Mouse (Mus musculus) left cerebral cortex, adult 18-20 months (tissue): Measurements from ENCODE around the gene Mcur1. TPM values are rescaled to one million over a fixed set of nuclear protein-coding genes. Genes with fewer than 3 reads are reported as not detected.

Experiments used
- DNase-seq, 2 experiments: peaks; one replicate each; pipeline ENCODE4 v3.0.0; 2021 to 2022; ENCODE audit warnings: low spot score in 2 of 2, mixed read lengths in 1 of 2
- total RNA-seq, 2 experiments: library from RNA; stranded (reverse); gene quantifications; 2 replicates each; pipeline ENCODE4 v1.2.3; 2021

Mcur1 gene
- total RNA-seq, 2 experiments from 2014 or later: 17.1 to 17.9 TPM

GRCm38 (mm10) chr13:43530129-43530831 lies 29.7 kb downstream of the Mcur1 start:
- DNase-seq: peak; percentile 61 to 84

GRCm38 (mm10) chr13:43526289-43526688 lies 33.7 kb downstream of the Mcur1 start:
- no peak for DNase-seq

DNA sequence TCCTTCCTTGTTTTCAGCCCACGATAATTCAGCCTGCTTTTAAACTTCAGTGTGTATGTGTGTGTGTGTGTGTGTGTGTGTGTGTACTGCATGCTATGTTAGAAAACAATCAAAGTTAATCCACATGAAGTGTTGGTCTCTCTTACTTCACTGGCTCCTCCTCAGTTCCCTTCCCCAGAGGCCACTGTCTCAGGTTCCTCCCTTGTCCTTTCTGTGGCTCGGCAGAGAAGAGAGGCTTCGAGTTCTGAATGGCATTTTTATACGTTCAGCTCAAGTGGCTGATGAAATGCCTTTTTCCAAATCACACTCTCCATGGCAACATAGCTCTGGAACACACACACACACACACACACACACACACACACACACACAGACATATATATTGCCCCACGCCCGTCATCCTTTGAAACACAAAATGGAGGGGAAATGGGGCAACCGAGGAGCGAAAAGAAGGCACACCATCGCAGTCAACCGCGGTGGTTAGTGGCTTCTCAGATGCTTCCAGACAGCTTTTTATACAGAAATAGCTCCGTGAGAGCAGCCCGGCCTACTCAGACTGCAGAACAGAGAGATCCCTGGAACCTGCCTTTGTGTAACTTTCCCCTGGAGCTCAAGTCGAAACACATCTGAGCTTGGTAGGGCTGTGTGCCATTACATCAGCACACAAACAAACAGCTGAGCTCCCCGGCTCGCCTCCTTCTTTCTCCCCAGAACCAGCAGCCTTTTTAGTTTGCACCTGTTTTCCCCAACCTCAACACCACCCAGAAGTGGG lies 34.4 kb downstream of the Mcur1 start:
- peak; percentile 59 to 68 for DNase-seq

DNA sequence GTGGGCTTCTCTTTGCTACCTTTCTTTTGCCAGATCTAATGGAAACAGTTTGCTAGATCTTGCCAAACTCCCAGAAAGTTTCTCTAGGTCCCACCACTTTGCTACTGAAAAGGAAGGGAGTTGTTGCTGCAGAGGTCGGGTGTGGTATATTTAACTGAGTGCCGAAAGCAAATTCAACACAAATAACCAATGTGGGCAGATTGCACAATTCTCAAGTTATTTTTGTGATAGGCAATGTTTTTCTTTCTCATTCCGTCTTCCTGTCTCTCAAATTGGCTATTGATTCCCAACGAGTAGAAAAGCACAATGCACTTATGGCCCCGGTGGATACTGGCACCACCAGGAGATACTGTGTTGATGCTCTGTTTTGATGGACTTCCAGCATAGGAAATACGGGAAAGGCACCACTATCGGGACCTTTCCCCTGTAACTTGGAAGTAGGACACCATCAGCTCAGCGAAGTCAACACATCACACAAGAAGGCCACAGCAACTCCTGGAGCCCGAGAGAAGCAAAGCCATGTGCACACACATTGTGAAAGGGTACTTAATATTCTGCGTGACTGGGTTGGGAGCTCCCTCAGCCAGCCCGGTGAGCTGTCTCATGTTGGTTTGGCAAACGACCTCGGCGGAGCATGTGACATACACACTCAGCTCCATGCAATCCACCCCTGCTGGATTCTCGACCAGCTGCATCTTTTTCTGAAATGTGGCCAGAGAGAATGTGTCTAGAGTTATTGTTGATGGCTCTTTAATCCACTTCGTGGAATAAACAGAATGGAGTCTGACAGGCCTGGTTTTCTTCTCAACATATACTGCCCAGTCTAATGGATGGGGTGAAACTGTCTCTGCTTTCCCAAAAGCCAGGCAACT lies 35.3 kb downstream of the Mcur1 start:
- peak; percentile 49 to 54 for DNase-seq

GRCm38 (mm10) chr13:43523906-43524480 lies 36.0 kb downstream of the Mcur1 start:
- no peak for DNase-seq

GRCm38 (mm10) chr13:43521940-43522339 lies 38.1 kb downstream of the Mcur1 start:
- DNase-seq: no peak

DNA sequence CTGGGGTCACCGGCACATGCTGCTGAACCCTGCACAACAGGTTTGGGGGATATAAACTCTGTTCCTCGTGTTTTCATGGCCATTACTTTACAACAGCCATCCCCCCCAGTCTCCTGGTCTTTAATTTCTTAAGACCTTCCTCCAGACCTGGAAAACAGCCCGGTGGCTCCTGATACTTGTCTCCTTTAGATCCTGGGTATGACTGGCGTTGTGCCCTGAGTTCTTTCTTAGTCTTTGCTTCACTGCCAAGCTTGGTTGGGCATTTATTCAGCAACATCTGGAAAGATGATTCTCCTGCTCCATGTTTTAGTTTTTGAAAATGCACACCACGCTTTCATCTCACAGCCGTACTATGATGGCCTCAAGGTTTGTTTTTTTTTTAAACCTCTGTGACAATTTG lies 40.7 kb downstream of the Mcur1 start:
- no peak for DNase-seq

- DNase-seq: no peak
Observed at GRCm38 (mm10) chr13:43517371-43517770, 42.6 kb downstream of the Mcur1 start.

DNA sequence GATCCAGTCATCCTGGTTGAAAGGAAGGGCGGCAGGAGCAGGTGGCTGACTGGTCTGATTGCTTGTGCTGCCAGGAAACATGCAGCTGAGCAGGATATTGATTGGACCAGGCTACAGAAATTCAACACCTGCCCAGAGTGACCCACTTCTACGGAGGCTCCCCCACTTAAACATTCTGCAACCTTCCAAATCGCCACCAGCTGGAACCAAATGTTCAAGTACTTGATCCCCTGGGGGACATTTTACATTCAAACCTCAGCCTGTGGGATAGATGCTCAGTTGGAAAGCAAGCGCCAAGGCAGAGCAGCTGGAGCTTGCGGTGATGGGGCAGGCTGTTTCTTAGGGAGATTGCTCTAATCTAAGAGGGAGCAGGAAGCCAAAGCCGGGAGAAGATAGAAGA lies 43.1 kb downstream of the Mcur1 start:
- DNase-seq: no peak

- peak in 1 of 2 experiments; percentile 48 for DNase-seq
Observed at GRCm38 (mm10) chr13:43516119-43516518, 43.9 kb downstream of the Mcur1 start.

DNA sequence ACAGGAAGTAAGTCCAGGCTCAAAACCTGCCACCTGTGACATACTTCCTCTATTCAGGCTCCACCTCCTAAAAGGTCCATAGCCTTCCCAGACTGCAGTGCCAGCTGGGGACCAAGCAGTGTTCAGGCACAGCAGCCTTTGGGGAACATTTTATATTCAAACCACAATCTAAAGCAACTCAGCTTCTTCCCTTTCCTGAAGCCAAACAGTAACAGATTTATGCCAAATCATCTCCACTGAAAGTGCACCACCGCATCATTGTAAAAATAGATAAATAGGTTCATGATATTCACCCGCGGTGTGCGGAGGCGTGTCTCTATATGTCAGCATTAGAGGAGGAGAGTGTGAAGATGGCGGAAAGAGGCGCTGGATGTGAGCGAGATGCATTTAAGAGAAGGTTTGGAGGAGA lies 45.0 kb downstream of the Mcur1 start:
- DNase-seq: peak in 1 of 2 experiments; percentile 36

DNA sequence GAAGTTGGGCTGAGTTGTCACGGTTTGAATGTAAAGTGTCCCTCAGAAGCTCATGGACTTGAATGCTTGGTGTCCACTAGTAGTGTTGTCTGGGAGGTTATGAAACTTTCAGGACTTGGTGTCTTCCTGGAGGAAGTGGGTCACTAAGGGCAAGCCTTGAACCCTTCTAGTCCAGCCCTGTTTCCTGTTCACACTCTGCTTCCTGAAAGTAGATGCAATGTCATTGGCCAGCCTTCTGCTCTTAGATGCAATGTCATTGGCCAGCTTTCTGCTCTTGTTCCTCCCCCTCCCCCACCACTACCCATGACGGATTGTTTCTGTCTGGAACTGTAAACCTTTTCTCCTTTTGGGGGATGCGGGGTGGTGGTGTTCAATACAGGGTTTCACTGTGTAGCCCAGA lies 47.3 kb downstream of the Mcur1 start:
- DNase-seq: no peak

- DNase-seq: no peak
Observed at GRCm38 (mm10) chr13:43505798-43506197, 54.2 kb downstream of the Mcur1 start.

- DNase-seq: no peak
Observed at GRCm38 (mm10) chr13:43503395-43503850, 56.6 kb downstream of the Mcur1 start.

GRCm38 (mm10) chr13:43501601-43502000 lies 58.4 kb downstream of the Mcur1 start:
- DNase-seq: no peak

- DNase-seq: no peak
Observed at GRCm38 (mm10) chr13:43500483-43500850, 59.5 kb downstream of the Mcur1 start.

DNA sequence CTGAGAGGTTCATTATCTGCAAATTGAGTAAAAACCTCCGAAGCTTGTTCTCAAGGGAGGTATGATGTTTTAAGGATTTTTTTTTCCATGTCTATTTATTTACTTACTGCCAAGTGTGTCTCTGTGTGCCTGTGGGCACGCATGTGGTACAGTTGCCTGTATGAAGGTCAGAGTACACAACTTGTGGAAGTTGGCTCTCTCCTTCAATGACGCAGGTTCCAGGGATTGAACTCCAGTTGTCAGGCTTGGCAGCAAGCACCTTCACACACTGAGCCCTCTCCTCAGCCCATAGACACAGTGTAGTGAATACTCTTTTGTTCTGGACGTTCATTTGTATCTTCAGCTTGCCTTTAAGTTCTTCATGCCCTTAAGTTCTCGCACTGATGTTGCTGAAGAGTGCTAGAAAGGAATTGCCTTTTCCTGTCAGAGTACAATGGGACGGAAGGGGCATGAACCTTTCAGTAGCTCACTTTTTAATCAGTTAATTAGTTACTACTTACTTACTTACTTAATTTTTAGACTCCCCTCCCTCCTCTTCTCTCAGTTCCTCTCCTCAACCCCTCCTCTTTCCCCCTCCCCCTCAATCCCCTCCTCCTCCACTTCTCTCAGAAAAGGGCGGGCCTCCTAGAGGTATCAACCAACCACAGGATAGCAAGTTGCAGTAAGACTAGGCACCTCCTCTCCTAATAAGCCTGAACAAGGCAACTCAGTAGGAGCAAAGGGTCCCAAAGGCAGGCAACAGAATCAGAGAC lies 60.1 kb downstream of the Mcur1 start:
- DNase-seq: no peak

GRCm38 (mm10) chr13:43498849-43499248 lies 61.1 kb downstream of the Mcur1 start:
- DNase-seq: peak; percentile 52 to 62

DNA sequence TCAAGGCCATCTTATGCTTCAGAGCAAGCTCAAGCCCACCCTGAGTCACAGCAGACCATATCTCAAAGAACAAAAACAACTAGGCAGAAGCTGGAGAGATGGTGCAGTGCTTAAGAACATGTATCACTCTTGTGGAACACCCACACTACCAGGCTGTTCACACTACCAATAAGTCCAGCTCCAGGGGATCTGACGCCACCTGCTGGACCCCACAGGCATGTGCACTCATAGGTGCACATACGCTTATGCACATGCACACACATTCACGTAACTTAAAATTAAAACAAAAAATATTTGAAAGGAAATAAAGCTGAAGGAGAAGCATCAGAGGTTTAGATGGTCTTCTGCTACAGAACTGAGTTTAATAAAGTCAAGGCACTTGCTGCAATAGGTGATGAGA lies 62.2 kb downstream of the Mcur1 start:
- DNase-seq: no peak

DNA sequence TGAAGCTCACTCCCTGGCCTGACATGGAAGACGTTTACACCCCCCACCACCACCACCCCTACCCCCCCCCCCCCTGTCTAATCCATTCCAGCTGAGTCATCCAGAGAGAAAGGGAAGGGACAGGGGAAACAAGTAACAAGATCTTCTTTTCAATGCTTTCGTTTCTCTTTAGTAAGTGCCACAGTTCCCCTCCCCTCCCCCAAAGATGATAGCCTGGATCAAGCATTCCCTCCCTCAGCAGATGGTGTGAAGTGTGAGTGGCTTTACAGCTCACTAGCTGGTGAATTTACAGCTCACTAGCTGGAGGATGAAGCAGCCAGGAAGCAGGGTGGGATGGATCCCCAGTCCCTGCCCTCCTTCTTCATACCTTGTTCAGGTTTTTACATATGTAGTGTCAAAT lies 63.3 kb downstream of the Mcur1 start:
- no peak for DNase-seq
